Mouse (Mus musculus) neutrophil, adult 65 days (primary cell): ENCODE results near the gene Gm3727. TPM values are rescaled to one million over a fixed set of nuclear protein-coding genes. Genes with fewer than 3 reads are reported as not detected.

ENCODE experiments used
- total RNA-seq: library from RNA; stranded (reverse); gene quantifications from 2 replicates; pipeline ENCODE4 v1.2.4, GENCODE M21; 2023

Gene Gm3727
- total RNA-seq = not detected in 2 replicates

DNA sequence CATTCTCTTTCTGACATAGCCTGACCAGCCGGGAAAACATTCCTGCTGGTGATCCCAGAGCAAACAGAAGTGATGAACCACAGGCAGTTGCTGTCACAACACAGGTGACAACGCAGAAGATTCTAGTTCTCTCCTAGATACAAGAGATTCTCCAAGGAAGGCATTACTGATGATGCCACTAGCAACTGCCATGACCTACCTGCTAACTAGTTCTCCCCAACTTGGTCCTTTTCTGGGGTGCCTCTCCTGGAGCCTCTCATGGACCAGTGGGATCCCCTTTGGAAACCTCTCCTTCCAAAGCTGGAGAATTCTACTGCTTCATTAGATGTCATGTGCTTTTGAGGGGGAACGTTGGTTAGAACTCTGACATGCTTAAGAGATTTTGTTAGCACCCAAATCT is at the start of gene Gm3727:
Gene Gm3727 (minus strand): TSS at position 101 of the 400 bp plus-strand sequence.

Other genes starting within 250 kb of the Gm3727 start
- not detected in 2 replicates for gene Gm10406, start 237.3 kb downstream of the Gm3727 start, total RNA-seq
- gene Gm3685, start 219.7 kb downstream of the Gm3727 start, total RNA-seq = not detected in 2 replicates
- not detected in 2 replicates for gene Gm3696, start 164.1 kb downstream of the Gm3727 start, total RNA-seq
- gene Gm6676, start 139.3 kb downstream of the Gm3727 start, total RNA-seq = not detected in 2 replicates
- gene Gm3512, start 90.2 kb downstream of the Gm3727 start, total RNA-seq = not detected in 2 replicates
- not detected in 2 replicates for gene Gm16434, start 70.2 kb downstream of the Gm3727 start, total RNA-seq
- not detected in 2 replicates for gene Gm3739, start 50.3 kb upstream of the Gm3727 start, total RNA-seq
- gene Gm5797, start 67.7 kb upstream of the Gm3727 start, total RNA-seq = not detected in 2 replicates
- gene Gm8374, start 100.4 kb upstream of the Gm3727 start, total RNA-seq = not detected in 2 replicates
- gene Gm3755, start 186.2 kb upstream of the Gm3727 start, total RNA-seq = not detected in 2 replicates
- not detected in 2 replicates for gene Gm3752, start 219.0 kb upstream of the Gm3727 start, total RNA-seq